Mouse (Mus musculus) cerebellum, adult 18-20 months (tissue): Measurements from ENCODE around the gene Thap4.
"Not testable (repeated sequence)": the region's sequence is repeated elsewhere in the genome, so short reads cannot be mapped to it uniquely, and the experiment has no call there.

Experiments used
- DNase-seq, 2 experiments: peaks; one replicate each; pipeline ENCODE4 v3.0.0; 2021

The Thap4 gene

GRCm38 (mm10) chr1:93688154-93688553 lies 66.5 kb downstream of the Thap4 start:
- no peak for DNase-seq

GRCm38 (mm10) chr1:93686961-93687320 lies 67.7 kb downstream of the Thap4 start:
- no peak for DNase-seq

- peak; percentile 40 to 56 for DNase-seq
These were observed 68.3 kb downstream of the Thap4 start for GRCm38 (mm10) chr1:93686245-93686960.

- peak; percentile 43 to 56 for DNase-seq
These were observed 69.0 kb downstream of the Thap4 start, which contains the start of gene Bok for GRCm38 (mm10) chr1:93685401-93686244. TSS of gene Bok (plus strand) at chr1:93685660.

GRCm38 (mm10) chr1:93679889-93680568 lies 74.6 kb downstream of the Thap4 start:
- no peak for DNase-seq

DNA sequence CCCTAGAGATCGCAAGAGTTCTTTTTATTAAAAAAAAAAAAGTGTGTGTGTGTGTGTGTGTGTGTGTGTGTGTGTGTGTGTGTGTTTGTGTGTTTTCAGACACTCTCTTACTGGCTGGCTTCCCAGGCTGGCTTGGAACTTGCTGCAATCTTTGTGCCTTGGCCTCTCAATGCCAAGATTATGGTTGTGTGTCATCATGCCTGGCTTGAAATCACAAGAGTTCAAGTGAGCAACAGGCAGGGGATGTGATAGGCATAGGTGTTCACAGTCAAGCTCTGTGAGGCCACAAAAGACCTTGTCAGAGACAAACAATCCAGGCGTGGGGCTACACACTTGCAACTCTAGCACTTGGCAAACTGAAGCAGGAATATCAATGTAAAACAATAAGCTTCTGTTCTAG lies 76.3 kb downstream of the Thap4 start:
- no peak for DNase-seq

GRCm38 (mm10) chr1:93672682-93673081 lies 82.0 kb downstream of the Thap4 start:
- no peak for DNase-seq

DNA sequence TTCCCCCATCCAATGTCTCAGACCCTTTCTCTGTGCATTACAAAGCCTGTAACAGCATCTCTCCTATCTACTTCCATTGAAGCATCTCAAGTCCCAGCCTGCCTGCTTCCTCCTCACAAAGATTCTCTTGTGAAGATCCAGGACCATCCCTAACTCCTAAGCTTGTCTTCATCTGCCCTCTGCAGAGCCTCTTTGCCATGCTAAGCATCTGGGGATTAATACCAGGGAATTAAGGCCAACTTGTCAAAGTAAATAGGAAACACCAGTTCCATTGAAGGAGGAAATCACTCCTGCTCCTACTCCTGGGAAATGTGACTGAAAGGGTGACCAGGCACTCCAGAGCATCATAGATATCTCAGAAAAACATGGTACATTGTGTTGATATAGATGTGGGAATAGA lies 84.7 kb downstream of the Thap4 start:
- DNase-seq, result no peak

DNA sequence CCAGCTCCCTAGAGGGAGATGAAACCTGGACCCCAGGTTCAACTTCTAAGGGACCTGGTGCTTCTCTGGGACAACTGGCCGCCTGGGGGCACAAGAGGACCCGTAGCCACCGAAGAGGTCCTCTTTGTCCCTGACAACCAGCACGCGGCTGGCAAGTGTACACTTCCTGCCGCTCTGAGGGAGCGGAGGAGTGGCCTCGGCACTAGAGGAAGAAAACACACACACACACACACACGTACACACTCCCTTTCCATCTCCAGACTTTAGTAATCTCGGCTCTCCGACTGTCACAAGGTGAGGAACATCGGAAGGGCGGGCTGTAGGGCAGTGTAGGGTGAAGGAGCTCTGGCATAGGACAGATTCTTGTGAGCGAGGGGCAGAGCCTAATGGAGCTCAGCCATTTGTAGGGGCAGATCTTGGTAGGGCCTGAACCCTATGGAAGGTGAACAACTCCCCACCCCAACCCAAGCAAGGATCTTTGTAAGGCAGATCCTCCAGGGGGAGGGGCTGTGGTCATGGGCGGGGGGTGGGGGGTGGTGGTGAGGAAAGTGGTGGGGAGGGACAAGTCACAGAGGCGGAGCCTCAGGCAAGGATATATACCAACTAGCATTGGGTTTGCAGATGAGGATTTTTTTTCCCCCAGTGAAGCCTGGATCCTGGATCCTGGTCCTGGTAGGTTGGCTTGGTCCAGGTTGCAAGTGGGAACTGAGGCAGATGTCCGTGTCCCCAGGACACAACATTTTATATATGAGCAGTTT lies 85.7 kb downstream of the Thap4 start:
- DNase-seq, result peak; percentile 63 to 70

GRCm38 (mm10) chr1:93667760-93668400 lies 86.8 kb downstream of the Thap4 start:
- no peak for DNase-seq

DNA sequence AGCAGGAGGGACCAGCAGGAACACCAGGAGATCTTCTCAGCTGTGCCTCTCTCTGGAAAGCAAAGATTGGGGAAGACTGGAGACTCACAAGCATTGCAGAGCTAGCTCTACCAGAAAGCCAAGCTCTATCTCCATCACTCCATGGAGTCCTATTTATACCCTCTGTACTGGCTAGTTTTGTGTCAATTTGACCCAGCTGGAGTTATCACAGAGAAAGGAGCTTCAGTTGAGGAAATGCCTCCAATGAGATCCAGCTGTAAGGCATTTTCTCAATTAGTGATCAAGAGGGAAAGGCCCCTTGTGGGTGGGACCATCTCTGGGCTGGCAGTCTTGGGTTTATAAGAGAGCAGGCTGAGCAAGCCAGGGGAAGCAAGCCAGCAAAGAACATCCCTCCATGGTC lies 96.1 kb downstream of the Thap4 start, which contains the start of gene Stk25:
Gene Stk25 (minus strand): TSS at position 101 of the 400 bp plus-strand sequence.
- DNase-seq, result not testable (repeated sequence)

DNA sequence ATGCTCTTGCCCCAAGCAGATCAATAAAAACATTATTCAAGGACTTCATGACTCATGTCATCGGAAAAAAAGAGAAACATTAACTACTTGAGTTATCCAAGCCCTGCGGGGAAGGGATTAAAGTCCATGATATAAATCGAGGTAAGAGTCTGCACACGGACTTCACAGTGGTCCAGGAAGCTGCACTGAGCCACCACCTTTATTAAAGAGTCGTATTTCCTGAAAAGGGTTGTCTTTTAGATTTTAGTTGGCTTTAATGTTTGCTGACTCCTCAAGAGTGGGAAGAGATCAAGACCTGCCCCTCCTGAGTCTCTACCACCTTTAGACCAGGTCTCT lies 97.7 kb downstream of the Thap4 start:
- no peak for DNase-seq

DNA sequence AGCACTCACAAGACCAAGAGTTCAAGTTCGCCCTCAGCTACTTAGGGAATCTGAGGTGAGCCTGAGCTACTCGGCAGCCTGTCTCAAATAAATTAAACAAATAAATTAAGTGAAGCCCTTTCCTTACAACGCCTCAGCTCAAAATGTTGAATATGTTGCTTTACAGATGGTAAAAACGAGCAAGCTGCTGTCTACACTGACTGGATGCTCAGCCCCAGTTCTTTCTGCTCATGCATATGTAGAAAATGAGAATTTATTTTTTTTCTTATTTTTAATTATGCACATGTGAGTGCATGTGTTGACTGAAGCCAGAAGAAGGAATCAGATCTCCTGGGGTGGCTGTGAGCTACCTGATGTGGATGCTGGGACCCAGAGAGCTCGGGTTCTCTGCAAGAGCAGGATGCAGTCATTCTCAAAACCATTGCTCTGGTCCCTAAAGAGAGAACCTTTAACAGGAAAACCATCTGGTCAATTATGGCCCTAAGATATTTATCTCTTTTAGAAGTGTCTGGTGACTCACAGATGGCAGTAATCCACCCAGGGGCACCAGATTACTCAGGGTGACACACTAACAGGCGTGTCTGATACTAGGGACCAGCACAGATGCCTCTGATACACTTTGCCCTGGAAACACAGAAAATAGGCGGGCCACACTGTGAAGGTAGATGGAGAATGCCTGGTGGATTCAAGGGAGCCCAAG lies 98.2 kb downstream of the Thap4 start:
- no peak for DNase-seq

- no peak for DNase-seq
These were observed 99.9 kb downstream of the Thap4 start for GRCm38 (mm10) chr1:93654798-93655197.

GRCm38 (mm10) chr1:93654275-93654674 lies 100.4 kb downstream of the Thap4 start:
- no peak for DNase-seq
